Mouse (Mus musculus) gastrocnemius, adult 8-10 months (tissue): Measurements from ENCODE around the gene Vmn1r120. TPM values are rescaled to one million over a fixed set of nuclear protein-coding genes. Genes with fewer than 3 reads are reported as not detected.
"Not testable (repeated sequence)": the region's sequence is repeated elsewhere in the genome, so short reads cannot be mapped to it uniquely, and the experiment has no call there.

Experiments used
- DNase-seq, 2 experiments: peaks; one replicate each; pipeline ENCODE4 v3.0.0; 2022; ENCODE audit warnings: low spot score in 2 of 2
- total RNA-seq, 4 experiments: library from RNA; stranded (reverse); gene quantifications; 2 replicates each; pipeline ENCODE4 v1.2.4; 2022

Gene Vmn1r120
- total RNA-seq, result not detected

GRCm38 (mm10) chr7:21053684-21054083 is at the start of gene Vmn1r120:
Gene Vmn1r120, minus strand, starts transcription at chr7:21053784.
- not testable (repeated sequence) for DNase-seq

- not testable (repeated sequence) for DNase-seq
Measured at GRCm38 (mm10) chr7:21098413-21098812, 44.8 kb upstream of the Vmn1r120 start, which contains the start of gene Vmn1r121. Gene Vmn1r121, minus strand, starts transcription at chr7:21098513.

DNA sequence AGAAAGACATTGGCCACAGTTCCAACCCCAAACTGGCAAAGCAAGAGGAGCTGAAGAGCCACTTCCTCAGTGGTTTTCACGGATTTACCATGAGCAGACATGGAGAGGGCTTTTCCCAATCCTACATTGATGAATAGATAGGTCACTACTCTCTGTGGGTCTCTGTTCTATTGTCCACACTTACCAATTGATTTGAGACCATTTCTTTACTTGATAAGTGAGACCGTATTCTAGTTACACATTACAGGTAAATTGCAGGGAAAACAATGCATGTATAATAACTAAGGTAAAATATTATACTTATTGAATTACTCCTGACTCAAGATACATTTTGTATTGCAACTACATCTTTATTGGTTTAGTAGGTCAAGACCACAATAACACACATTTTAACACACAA is 41.2 kb downstream of the Vmn1r120 start, which contains the start of gene Vmn1r119:
Vmn1r119 (minus strand) TSS at position 101 of the 400 bp plus-strand sequence.
- not testable (repeated sequence) for DNase-seq

Other genes starting within 250 kb of the Vmn1r120 start
- gene Vmn1r114, start 241.6 kb downstream of the Vmn1r120 start, total RNA-seq, result not detected
- not detected for gene Vmn1r115, start 208.8 kb downstream of the Vmn1r120 start, total RNA-seq
- not detected for gene Vmn1r116, start 181.5 kb downstream of the Vmn1r120 start, total RNA-seq
- not detected for gene Vmn1r117, start 169.7 kb downstream of the Vmn1r120 start, total RNA-seq
- gene Vmn1r118, start 141.4 kb downstream of the Vmn1r120 start, total RNA-seq, result not detected
- gene Vmn1r119, start 41.3 kb downstream of the Vmn1r120 start, total RNA-seq, result not detected
- not detected for gene Vmn1r121, start 44.7 kb upstream of the Vmn1r120 start, total RNA-seq
- not detected for gene Vmn1r122, start 80.3 kb upstream of the Vmn1r120 start, total RNA-seq
- not detected for gene Vmn1r123, start 108.4 kb upstream of the Vmn1r120 start, total RNA-seq
- gene Gm5157, start 136.6 kb upstream of the Vmn1r120 start, total RNA-seq, result not detected
- not detected for gene Vmn1r124, start 206.8 kb upstream of the Vmn1r120 start, total RNA-seq
- not detected for gene Vmn1r125, start 218.4 kb upstream of the Vmn1r120 start, total RNA-seq
- gene Vmn1r126, start 247.7 kb upstream of the Vmn1r120 start, total RNA-seq, result not detected